Mouse (Mus musculus): ENCODE measurements around the gene Zbtb20.

Gene Zbtb20

GRCm38 (mm10) chr16:43561956-43562355 is 686.3 kb downstream of the Zbtb20 start:
- no peak for DNase-seq (ENCODE audit: low read depth, low spot score)

GRCm38 (mm10) chr16:43565872-43566271 is 690.2 kb downstream of the Zbtb20 start:
- DNase-seq (ENCODE audit: low read depth, low spot score), result no peak

- no peak for DNase-seq (ENCODE audit: low read depth, low spot score)
Observed at GRCm38 (mm10) chr16:43566511-43566910, 690.8 kb downstream of the Zbtb20 start.

GRCm38 (mm10) chr16:43571376-43572081 is 695.8 kb downstream of the Zbtb20 start:
- no peak for DNase-seq (ENCODE audit: low read depth, low spot score)

GRCm38 (mm10) chr16:43572171-43572570 is 696.5 kb downstream of the Zbtb20 start:
- no peak for DNase-seq (ENCODE audit: low read depth, low spot score)

GRCm38 (mm10) chr16:43572766-43573165 is 697.1 kb downstream of the Zbtb20 start:
- no peak for DNase-seq (ENCODE audit: low read depth, low spot score)

GRCm38 (mm10) chr16:43573181-43573833 is 697.6 kb downstream of the Zbtb20 start:
- DNase-seq (ENCODE audit: low read depth, low spot score), result no peak

GRCm38 (mm10) chr16:43574006-43574764 is 698.5 kb downstream of the Zbtb20 start:
- DNase-seq (ENCODE audit: low read depth, low spot score), result no peak

GRCm38 (mm10) chr16:43575066-43575465 is 699.4 kb downstream of the Zbtb20 start:
- DNase-seq (ENCODE audit: low read depth, low spot score), result no peak

GRCm38 (mm10) chr16:43575507-43575906 is 699.8 kb downstream of the Zbtb20 start:
- DNase-seq (ENCODE audit: low read depth, low spot score), result no peak

GRCm38 (mm10) chr16:43577399-43577798 is 701.7 kb downstream of the Zbtb20 start:
- DNase-seq (ENCODE audit: low read depth, low spot score), result no peak

GRCm38 (mm10) chr16:43578351-43578750 is 702.7 kb downstream of the Zbtb20 start:
- DNase-seq (ENCODE audit: low read depth, low spot score), result no peak

- no peak for DNase-seq (ENCODE audit: low read depth, low spot score)
Observed at GRCm38 (mm10) chr16:43579111-43579510, 703.4 kb downstream of the Zbtb20 start.

- no peak for DNase-seq (ENCODE audit: low read depth, low spot score)
Observed at GRCm38 (mm10) chr16:43580321-43580822, 704.7 kb downstream of the Zbtb20 start.

- DNase-seq (ENCODE audit: low read depth, low spot score), result no peak
Observed at GRCm38 (mm10) chr16:43581551-43581950, 705.9 kb downstream of the Zbtb20 start.

GRCm38 (mm10) chr16:43586859-43587429 is 711.3 kb downstream of the Zbtb20 start:
- DNase-seq (ENCODE audit: low read depth, low spot score), result no peak

GRCm38 (mm10) chr16:43590704-43591493 is 715.2 kb downstream of the Zbtb20 start:
- DNase-seq (ENCODE audit: low read depth, low spot score), result no peak

- DNase-seq (ENCODE audit: low read depth, low spot score), result no peak
Observed at GRCm38 (mm10) chr16:43592062-43592461, 716.4 kb downstream of the Zbtb20 start.

GRCm38 (mm10) chr16:43592801-43593200 is 717.1 kb downstream of the Zbtb20 start:
- no peak for DNase-seq (ENCODE audit: low read depth, low spot score)

GRCm38 (mm10) chr16:43597375-43598060 is 721.8 kb downstream of the Zbtb20 start:
- no peak for DNase-seq (ENCODE audit: low read depth, low spot score)

- no peak for DNase-seq (ENCODE audit: low read depth, low spot score)
Observed at GRCm38 (mm10) chr16:43599707-43600106, 724.0 kb downstream of the Zbtb20 start.

All from c-Kit-negative CD71-positive TER-119-positive erythroid progenitor cells, embryonic 14.5 days (primary cell).